Mouse (Mus musculus): ENCODE data around the gene Cdc42ep1. TPM values are rescaled to one million over a fixed set of nuclear protein-coding genes. Genes with fewer than 3 reads are reported as not detected.
A peak's percentile ranks its signal among the peaks of the same experiment; 100 is the strongest.

Gene Cdc42ep1
- 10.7 and 11.2 TPM in 2 replicates for polyA plus RNA-seq (2014; fragmentation: Nextera tagmentation; extraction: Ambion mirVana)

GRCm38 (mm10) chr15:78842371-78843163, at the start of gene Cdc42ep1:
TSS of gene Cdc42ep1 (plus strand) at chr15:78842624.
- H3K9me3 ChIP-seq (ENCODE audit: control insufficient read depth, low read length), result no peaks in the 10 kb centered on the region
- peak within 1 kb of the TSS; percentile 33 for H3K4me3 ChIP-seq (replicated peaks; ENCODE audit: low read length)
- H3K4me2 ChIP-seq (replicated peaks), result peak within 1 kb of the TSS; percentile 50
- 0 out of 2 replicates have a peak within 1 kb of the TSS, but pooled peaks have one; percentile 44 for H3K27ac ChIP-seq
- peak within 1 kb of the TSS; percentile 50 for H3K9ac ChIP-seq
- DNase-seq (ENCODE audit: low spot score), result no peak
- WGBS, result under 1% methylated on average over 80 of the region's 86 CpGs
- H3K27me3 ChIP-seq (ENCODE audit: control insufficient read depth, insufficient read depth, low read length), result peaks cover 31% of the 10 kb centered on the region
- peaks cover 29% of the 10 kb centered on the region; the same call in 1 of the 2 replicates for H3K4me1 ChIP-seq (replicated peaks; ENCODE audit: control insufficient read depth, insufficient read depth, low read length)
- no peaks in the 10 kb centered on the region for H3K36me3 ChIP-seq (replicated peaks; ENCODE audit: control insufficient read depth, insufficient read depth)
- ATAC-seq (ENCODE audit: low FRiP score), result peak; percentile 44; the same call in 1 of the 2 replicates

- Histone ChIP-seq H3K9me3 (ENCODE audit: control insufficient read depth, low read length) (no peaks in the 10 kb centered on the region), H3K36me3 (replicated peaks; ENCODE audit: control insufficient read depth, insufficient read depth) (no peaks in the 10 kb centered on the region), H3K4me3 (replicated peaks; ENCODE audit: low read length) (no peak overlapping the region), H3K4me2 (replicated peaks) (no peak overlapping the region), H3K27me3 (ENCODE audit: control insufficient read depth, insufficient read depth, low read length) (peaks cover 13% of the 10 kb centered on the region), H3K4me1 (replicated peaks; ENCODE audit: control insufficient read depth, insufficient read depth, low read length) (no peaks in the 10 kb centered on the region), H3K9ac (no peak overlapping the region), H3K27ac (no peak overlapping the region)
- DNase-seq (ENCODE audit: low spot score) (no peak), ATAC-seq (ENCODE audit: low FRiP score) (no peak)
- WGBS, result 33% methylated on average over 25 of the region's 25 CpGs
These were observed 46.0 kb upstream of the Cdc42ep1 start for GRCm38 (mm10) chr15:78796196-78797059.

- Histone ChIP-seq H3K9me3 (ENCODE audit: control insufficient read depth, low read length) (no peaks in the 10 kb centered on the region), H3K27ac (no peak overlapping the region), H3K36me3 (replicated peaks; ENCODE audit: control insufficient read depth, insufficient read depth) (no peaks in the 10 kb centered on the region), H3K4me2 (replicated peaks) (no peak overlapping the region), H3K4me1 (replicated peaks; ENCODE audit: control insufficient read depth, insufficient read depth, low read length) (peaks cover 5% of the 10 kb centered on the region; the same call in 1 of the 2 replicates), H3K9ac (no peak overlapping the region), H3K27me3 (ENCODE audit: control insufficient read depth, insufficient read depth, low read length) (peaks cover 19% of the 10 kb centered on the region), H3K4me3 (replicated peaks; ENCODE audit: low read length) (no peak overlapping the region)
- DNase-seq (ENCODE audit: low spot score) (no peak), ATAC-seq (ENCODE audit: low FRiP score) (no peak)
- 85% methylated on average over 8 of the region's 8 CpGs for WGBS
These were observed 45.4 kb upstream of the Cdc42ep1 start for GRCm38 (mm10) chr15:78797060-78797329.

GRCm38 (mm10) chr15:78799029-78799428, 43.4 kb upstream of the Cdc42ep1 start:
- Histone ChIP-seq H3K27ac (no peak overlapping the region), H3K4me3 (replicated peaks; ENCODE audit: low read length) (no peak overlapping the region), H3K9ac (no peak overlapping the region), H3K36me3 (replicated peaks; ENCODE audit: control insufficient read depth, insufficient read depth) (no peaks in the 10 kb centered on the region), H3K4me1 (replicated peaks; ENCODE audit: control insufficient read depth, insufficient read depth, low read length) (peaks cover 15% of the 10 kb centered on the region; the same call in 1 of the 2 replicates), H3K9me3 (ENCODE audit: control insufficient read depth, low read length) (no peaks in the 10 kb centered on the region), H3K4me2 (replicated peaks) (no peak overlapping the region), H3K27me3 (ENCODE audit: control insufficient read depth, insufficient read depth, low read length) (peaks cover 39% of the 10 kb centered on the region)
- DNase-seq (ENCODE audit: low spot score) (peak; percentile 33), ATAC-seq (ENCODE audit: low FRiP score) (no peak)
- WGBS, result 31% methylated on average over 21 of the region's 21 CpGs

- ATAC-seq (ENCODE audit: low FRiP score), result no peak
- 60% methylated on average over 9 of the region's 9 CpGs for WGBS
- H3K27me3 ChIP-seq (ENCODE audit: control insufficient read depth, insufficient read depth, low read length), result peaks cover 45% of the 10 kb centered on the region
These were observed 40.9 kb upstream of the Cdc42ep1 start for GRCm38 (mm10) chr15:78801571-78801970.

GRCm38 (mm10) chr15:78801971-78802741, 40.3 kb upstream of the Cdc42ep1 start:
- Histone ChIP-seq H3K9me3 (ENCODE audit: control insufficient read depth, low read length) (no peaks in the 10 kb centered on the region), H3K4me1 (replicated peaks; ENCODE audit: control insufficient read depth, insufficient read depth, low read length) (peaks cover 15% of the 10 kb centered on the region; the same call in 1 of the 2 replicates), H3K27ac (peak overlapping the region; percentile 7; the same call in 1 of the 2 replicates), H3K9ac (peak overlapping the region; percentile 62), H3K36me3 (replicated peaks; ENCODE audit: control insufficient read depth, insufficient read depth) (no peaks in the 10 kb centered on the region), H3K4me2 (replicated peaks) (peak overlapping the region; percentile 77), H3K27me3 (ENCODE audit: control insufficient read depth, insufficient read depth, low read length) (peaks cover 45% of the 10 kb centered on the region), H3K4me3 (replicated peaks; ENCODE audit: low read length) (peak overlapping the region; percentile 55)
- WGBS, result 3% methylated on average over 62 of the region's 67 CpGs
- ATAC-seq (ENCODE audit: low FRiP score) (no peak), DNase-seq (ENCODE audit: low spot score) (no peak)

More at GRCm38 (mm10) chr15:78801571-78801970, 40.9 kb upstream of the Cdc42ep1 start:
- no peaks in the 10 kb centered on the region for H3K9me3 ChIP-seq (ENCODE audit: control insufficient read depth, low read length)
- peak overlapping the region; percentile 55 for H3K4me3 ChIP-seq (replicated peaks; ENCODE audit: low read length)
- no peaks in the 10 kb centered on the region for H3K36me3 ChIP-seq (replicated peaks; ENCODE audit: control insufficient read depth, insufficient read depth)
- no peak for DNase-seq (ENCODE audit: low spot score)
- H3K4me1 ChIP-seq (replicated peaks; ENCODE audit: control insufficient read depth, insufficient read depth, low read length), result peaks cover 15% of the 10 kb centered on the region; the same call in 1 of the 2 replicates
- H3K27ac ChIP-seq, result no peak overlapping the region
- peak overlapping the region; percentile 77 for H3K4me2 ChIP-seq (replicated peaks)
- H3K9ac ChIP-seq, result 0 out of 2 replicates have a peak overlapping the region, but pooled peaks have one; percentile 62

- peak within 1 kb of the TSS; percentile 62 for H3K9ac ChIP-seq
- under 1% methylated on average over 64 of the region's 70 CpGs for WGBS
- H3K4me2 ChIP-seq (replicated peaks), result peak within 1 kb of the TSS; percentile 77
- peaks cover 15% of the 10 kb centered on the region; the same call in 1 of the 2 replicates for H3K4me1 ChIP-seq (replicated peaks; ENCODE audit: control insufficient read depth, insufficient read depth, low read length)
- H3K36me3 ChIP-seq (replicated peaks; ENCODE audit: control insufficient read depth, insufficient read depth), result no peaks in the 10 kb centered on the region
- peak within 1 kb of the TSS; percentile 55 for H3K4me3 ChIP-seq (replicated peaks; ENCODE audit: low read length)
- H3K9me3 ChIP-seq (ENCODE audit: control insufficient read depth, low read length), result no peaks in the 10 kb centered on the region
- ATAC-seq (ENCODE audit: low FRiP score) (0 out of 2 replicates have a peak, but pooled peaks have one; percentile 46), DNase-seq (ENCODE audit: low spot score) (no peak)
- H3K27me3 ChIP-seq (ENCODE audit: control insufficient read depth, insufficient read depth, low read length), result peaks cover 45% of the 10 kb centered on the region
- peak within 1 kb of the TSS; percentile 7; the same call in 1 of the 2 replicates for H3K27ac ChIP-seq
These were observed 39.5 kb upstream of the Cdc42ep1 start, which contains the start of gene Card10 for GRCm38 (mm10) chr15:78802776-78803391. TSS of gene Card10 (minus strand) at chr15:78803042.

- H3K27ac ChIP-seq, result no peak overlapping the region
These were observed 38.9 kb upstream of the Cdc42ep1 start for GRCm38 (mm10) chr15:78803499-78803900.

More at GRCm38 (mm10) chr15:78803499-78803900, 38.9 kb upstream of the Cdc42ep1 start:
- Histone ChIP-seq H3K4me1 (replicated peaks; ENCODE audit: control insufficient read depth, insufficient read depth, low read length) (peaks cover 15% of the 10 kb centered on the region; the same call in 1 of the 2 replicates), H3K9ac (no peak overlapping the region), H3K9me3 (ENCODE audit: control insufficient read depth, low read length) (no peaks in the 10 kb centered on the region), H3K4me3 (replicated peaks; ENCODE audit: low read length) (no peak overlapping the region), H3K4me2 (replicated peaks) (no peak overlapping the region), H3K27me3 (ENCODE audit: control insufficient read depth, insufficient read depth, low read length) (peaks cover 41% of the 10 kb centered on the region), H3K36me3 (replicated peaks; ENCODE audit: control insufficient read depth, insufficient read depth) (no peaks in the 10 kb centered on the region)
- no peak for DNase-seq (ENCODE audit: low spot score)
- WGBS, result 4% methylated on average over 8 of the region's 8 CpGs
- ATAC-seq (ENCODE audit: low FRiP score), result no peak
